Mouse (Mus musculus): ENCODE measurements around the gene Olfr1423. TPM values are rescaled to one million over a fixed set of nuclear protein-coding genes. Genes with fewer than 3 reads are reported as not detected.

Olfr1423 gene
- polyA plus RNA-seq, 1 experiment from 2014 or later = not detected

DNA sequence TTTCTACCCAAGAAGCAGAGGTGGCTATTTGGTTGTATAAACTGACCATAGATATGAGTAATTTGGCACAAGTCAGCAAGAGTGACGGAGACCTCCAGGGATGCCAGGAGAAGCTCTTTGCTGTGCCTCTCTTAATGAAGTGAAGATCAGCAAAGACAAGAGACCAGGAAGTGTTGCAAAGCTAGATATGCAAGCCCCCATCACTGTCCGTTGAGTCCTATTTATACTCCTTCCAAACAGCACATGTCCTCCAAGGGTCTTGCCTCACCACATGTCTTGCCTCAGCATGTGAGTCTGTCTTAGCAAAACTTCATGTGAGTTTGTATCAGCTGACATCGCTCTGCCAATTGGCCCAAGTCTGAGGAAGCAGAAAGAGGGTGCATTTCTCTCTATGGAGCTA is 15.8 kb downstream of the Olfr1423 start:
- no peaks in the 10 kb centered on the region for H3K36me3 ChIP-seq (ENCODE audit: control insufficient read depth, insufficient read depth, low read length)
- 73% methylated on average over 3 of the region's 3 CpGs for WGBS
- H3K4me3 ChIP-seq (ENCODE audit: control insufficient read depth in 1 of 2, insufficient read depth in 1 of 2, low read depth in 1 of 2, low read length in 2 of 2) = no peak overlapping the region
- no peak for ATAC-seq (ENCODE audit: insufficient number of reproducible peaks, insufficient read depth, low FRiP score, low read depth)
- H3K4me1 ChIP-seq (ENCODE audit: control insufficient read depth in 2 of 2, insufficient read depth in 2 of 2, low read length in 2 of 2) = no peaks in the 10 kb centered on the region
- H3K27ac ChIP-seq (replicated peaks in 1 of 2; ENCODE audit: control insufficient read depth in 1 of 2, insufficient read depth in 1 of 2, low read depth in 2 of 2, low read length in 2 of 2) = no peak overlapping the region
- no peak overlapping the region for H3K4me2 ChIP-seq (ENCODE audit: low read length)
- no peaks in the 10 kb centered on the region for H3K9me3 ChIP-seq (ENCODE audit: control insufficient read depth, low read length)
- no peaks in the 10 kb centered on the region for H3K27me3 ChIP-seq (ENCODE audit: control insufficient read depth, insufficient read depth, low read length)
- H3K9ac ChIP-seq (ENCODE audit: low read length) = no peak overlapping the region

DNA sequence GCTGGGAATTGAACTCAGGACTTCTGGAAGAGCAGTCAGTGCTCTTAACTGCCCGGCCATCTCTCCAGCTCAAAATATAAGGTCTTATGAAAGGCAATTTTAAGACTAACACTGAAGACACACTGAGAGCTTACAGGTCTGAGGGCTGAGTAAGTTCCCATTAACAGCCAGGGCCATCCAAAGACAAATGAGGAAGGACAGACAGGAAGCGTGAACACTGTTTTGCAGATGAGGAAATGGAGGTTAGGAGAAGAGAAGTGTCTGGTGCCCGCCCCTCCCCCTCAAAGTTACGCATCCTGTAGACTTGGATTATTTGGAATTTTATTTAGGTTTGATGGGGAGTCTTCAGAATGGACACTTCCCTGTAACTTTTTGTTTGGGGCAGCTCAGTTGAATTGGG is 17.0 kb downstream of the Olfr1423 start:
- no peak for ATAC-seq (ENCODE audit: insufficient number of reproducible peaks, insufficient read depth, low FRiP score, low read depth)
- no peak overlapping the region for H3K27ac ChIP-seq (replicated peaks in 1 of 2; ENCODE audit: control insufficient read depth in 1 of 2, insufficient read depth in 1 of 2, low read depth in 2 of 2, low read length in 2 of 2)
- 86% methylated on average over 4 of the region's 4 CpGs for WGBS
- H3K4me1 ChIP-seq (ENCODE audit: control insufficient read depth in 2 of 2, insufficient read depth in 2 of 2, low read length in 2 of 2) = no peaks in the 10 kb centered on the region
- H3K36me3 ChIP-seq (ENCODE audit: control insufficient read depth, insufficient read depth, low read length) = no peaks in the 10 kb centered on the region
- no peak overlapping the region for H3K4me3 ChIP-seq (ENCODE audit: control insufficient read depth in 1 of 2, insufficient read depth in 1 of 2, low read depth in 1 of 2, low read length in 2 of 2)
- no peaks in the 10 kb centered on the region for H3K27me3 ChIP-seq (ENCODE audit: control insufficient read depth, insufficient read depth, low read length)
- no peaks in the 10 kb centered on the region for H3K9me3 ChIP-seq (ENCODE audit: control insufficient read depth, low read length)
- no peak overlapping the region for H3K4me2 ChIP-seq (ENCODE audit: low read length)
- H3K9ac ChIP-seq (ENCODE audit: low read length) = no peak overlapping the region

DNA sequence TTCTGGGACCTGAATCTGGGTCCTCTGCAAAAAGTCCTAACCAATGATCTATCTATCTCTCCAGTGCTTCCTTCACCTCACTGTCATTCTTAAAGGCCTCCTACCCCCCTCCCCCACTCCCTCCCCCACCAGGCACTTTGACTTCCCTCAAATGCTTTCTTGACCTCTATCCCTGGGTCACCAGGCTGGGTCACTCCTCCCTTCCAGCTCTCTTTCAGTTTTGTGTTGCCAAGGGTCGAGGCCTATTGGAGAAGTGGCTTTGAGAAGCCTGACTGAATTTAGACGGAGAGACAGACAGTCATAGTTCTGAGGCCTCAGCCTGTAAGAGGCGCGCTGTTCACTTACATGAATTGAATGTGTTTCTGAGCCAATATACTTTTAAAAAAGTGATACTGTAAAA is 24.9 kb downstream of the Olfr1423 start:
- ATAC-seq (ENCODE audit: insufficient number of reproducible peaks, insufficient read depth, low FRiP score, low read depth) = no peak
- no peak overlapping the region for H3K4me3 ChIP-seq (ENCODE audit: control insufficient read depth in 1 of 2, insufficient read depth in 1 of 2, low read depth in 1 of 2, low read length in 2 of 2)
- no peak overlapping the region for H3K9ac ChIP-seq (ENCODE audit: low read length)
- 85% methylated on average over 4 of the region's 4 CpGs for whole genome bisulfite sequencing
- no peaks in the 10 kb centered on the region for H3K4me1 ChIP-seq (ENCODE audit: control insufficient read depth in 2 of 2, insufficient read depth in 2 of 2, low read length in 2 of 2)
- H3K4me2 ChIP-seq (ENCODE audit: low read length) = no peak overlapping the region
- H3K27me3 ChIP-seq (ENCODE audit: control insufficient read depth, insufficient read depth, low read length) = no peaks in the 10 kb centered on the region
- H3K36me3 ChIP-seq (ENCODE audit: control insufficient read depth, insufficient read depth, low read length) = no peaks in the 10 kb centered on the region
- no peak overlapping the region for H3K27ac ChIP-seq (replicated peaks in 1 of 2; ENCODE audit: control insufficient read depth in 1 of 2, insufficient read depth in 1 of 2, low read depth in 2 of 2, low read length in 2 of 2)
- H3K9me3 ChIP-seq (ENCODE audit: control insufficient read depth, low read length) = no peaks in the 10 kb centered on the region

DNA sequence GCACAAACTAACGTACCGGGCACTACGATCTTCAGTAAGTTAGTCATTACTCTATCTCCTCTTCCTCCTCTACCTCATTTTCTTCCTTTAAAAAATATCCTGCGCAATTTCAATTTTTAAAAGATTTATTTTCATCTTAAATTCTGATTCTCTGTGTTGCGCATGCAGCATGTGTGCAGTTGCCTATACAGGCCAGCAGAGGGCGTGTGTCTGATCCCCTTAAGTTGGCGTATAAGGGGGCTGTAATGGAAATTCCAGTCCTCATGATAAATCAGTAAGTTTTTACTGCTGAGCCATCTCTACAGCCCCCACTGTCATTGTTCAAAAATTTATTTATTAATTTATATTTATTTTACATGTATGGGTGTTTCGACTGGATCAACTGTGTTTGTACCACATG is 25.4 kb downstream of the Olfr1423 start:
- 67% methylated on average over 8 of the region's 8 CpGs for WGBS
- Histone ChIP-seq H3K4me3 (ENCODE audit: control insufficient read depth in 1 of 2, insufficient read depth in 1 of 2, low read depth in 1 of 2, low read length in 2 of 2) (no peak overlapping the region), H3K4me2 (ENCODE audit: low read length) (no peak overlapping the region), H3K27me3 (ENCODE audit: control insufficient read depth, insufficient read depth, low read length) (no peaks in the 10 kb centered on the region), H3K27ac (replicated peaks in 1 of 2; ENCODE audit: control insufficient read depth in 1 of 2, insufficient read depth in 1 of 2, low read depth in 2 of 2, low read length in 2 of 2) (no peak overlapping the region), H3K36me3 (ENCODE audit: control insufficient read depth, insufficient read depth, low read length) (no peaks in the 10 kb centered on the region), H3K9ac (ENCODE audit: low read length) (no peak overlapping the region), H3K4me1 (ENCODE audit: control insufficient read depth in 2 of 2, insufficient read depth in 2 of 2, low read length in 2 of 2) (no peaks in the 10 kb centered on the region), H3K9me3 (ENCODE audit: control insufficient read depth, low read length) (no peaks in the 10 kb centered on the region)
- ATAC-seq (ENCODE audit: insufficient number of reproducible peaks, insufficient read depth, low FRiP score, low read depth) = no peak

- under 1% methylated on average over 12 of the region's 12 CpGs for WGBS
- no peaks in the 10 kb centered on the region for H3K9me3 ChIP-seq (ENCODE audit: control insufficient read depth, low read length)
- H3K4me3 ChIP-seq (ENCODE audit: control insufficient read depth in 1 of 2, insufficient read depth in 1 of 2, low read depth in 1 of 2, low read length in 2 of 2) = peak overlapping the region; percentile 30 to 57
- peak overlapping the region; percentile 75 for H3K4me2 ChIP-seq (ENCODE audit: low read length)
- H3K27ac ChIP-seq (replicated peaks in 1 of 2; ENCODE audit: control insufficient read depth in 1 of 2, insufficient read depth in 1 of 2, low read depth in 2 of 2, low read length in 2 of 2) = peak overlapping the region; percentile 24 to 32; a peak in 1 of 4 replicates
- H3K27me3 ChIP-seq (ENCODE audit: control insufficient read depth, insufficient read depth, low read length) = no peaks in the 10 kb centered on the region
- H3K9ac ChIP-seq (ENCODE audit: low read length) = peak overlapping the region; percentile 72
- H3K4me1 ChIP-seq (ENCODE audit: control insufficient read depth in 2 of 2, insufficient read depth in 2 of 2, low read length in 2 of 2) = 0 out of 4 replicates have a peak, but pooled peaks cover 0 to 6% of the 10 kb centered on the region in 2 experiments
- no peaks in the 10 kb centered on the region for H3K36me3 ChIP-seq (ENCODE audit: control insufficient read depth, insufficient read depth, low read length)
- ATAC-seq (ENCODE audit: insufficient number of reproducible peaks, insufficient read depth, low FRiP score, low read depth) = no peak
These were observed 27.9 kb downstream of the Olfr1423 start for GRCm38 (mm10) chr19:12013228-12013627.

DNA sequence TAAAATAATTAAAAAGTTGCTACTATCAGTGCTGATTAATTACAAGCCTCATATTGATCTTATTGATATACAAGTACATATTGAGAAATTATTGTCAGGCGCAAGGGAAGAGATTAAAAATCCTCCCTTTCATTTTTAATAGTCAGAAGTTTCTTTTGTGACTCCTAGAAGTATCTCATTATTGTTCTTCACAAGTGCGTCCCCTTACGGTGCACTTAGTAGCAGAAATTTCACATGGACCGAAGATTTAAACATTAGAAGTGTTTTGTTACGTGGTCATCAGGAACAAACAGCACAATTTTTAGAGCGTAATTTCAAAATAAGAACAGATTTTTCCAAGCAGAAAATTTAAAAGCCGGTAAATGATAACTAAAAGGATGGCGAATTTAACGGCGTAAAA is 28.5 kb downstream of the Olfr1423 start:
- Histone ChIP-seq H3K27ac (replicated peaks in 1 of 2; ENCODE audit: control insufficient read depth in 1 of 2, insufficient read depth in 1 of 2, low read depth in 2 of 2, low read length in 2 of 2) (peak overlapping the region in 1 of 2 experiments; percentile 24; a peak in 2 of 4 replicates), H3K4me2 (ENCODE audit: low read length) (peak overlapping the region; percentile 75), H3K4me3 (ENCODE audit: control insufficient read depth in 1 of 2, insufficient read depth in 1 of 2, low read depth in 1 of 2, low read length in 2 of 2) (peak overlapping the region; percentile 57 to 63), H3K9ac (ENCODE audit: low read length) (peak overlapping the region; percentile 72), H3K36me3 (ENCODE audit: control insufficient read depth, insufficient read depth, low read length) (no peaks in the 10 kb centered on the region), H3K9me3 (ENCODE audit: control insufficient read depth, low read length) (no peaks in the 10 kb centered on the region), H3K4me1 (ENCODE audit: control insufficient read depth in 2 of 2, insufficient read depth in 2 of 2, low read length in 2 of 2) (0 out of 4 replicates have a peak, but pooled peaks cover 0 to 6% of the 10 kb centered on the region in 2 experiments), H3K27me3 (ENCODE audit: control insufficient read depth, insufficient read depth, low read length) (no peaks in the 10 kb centered on the region)
- no peak for ATAC-seq (ENCODE audit: insufficient number of reproducible peaks, insufficient read depth, low FRiP score, low read depth)
- WGBS = 2% methylated on average over 10 of the region's 10 CpGs

DNA sequence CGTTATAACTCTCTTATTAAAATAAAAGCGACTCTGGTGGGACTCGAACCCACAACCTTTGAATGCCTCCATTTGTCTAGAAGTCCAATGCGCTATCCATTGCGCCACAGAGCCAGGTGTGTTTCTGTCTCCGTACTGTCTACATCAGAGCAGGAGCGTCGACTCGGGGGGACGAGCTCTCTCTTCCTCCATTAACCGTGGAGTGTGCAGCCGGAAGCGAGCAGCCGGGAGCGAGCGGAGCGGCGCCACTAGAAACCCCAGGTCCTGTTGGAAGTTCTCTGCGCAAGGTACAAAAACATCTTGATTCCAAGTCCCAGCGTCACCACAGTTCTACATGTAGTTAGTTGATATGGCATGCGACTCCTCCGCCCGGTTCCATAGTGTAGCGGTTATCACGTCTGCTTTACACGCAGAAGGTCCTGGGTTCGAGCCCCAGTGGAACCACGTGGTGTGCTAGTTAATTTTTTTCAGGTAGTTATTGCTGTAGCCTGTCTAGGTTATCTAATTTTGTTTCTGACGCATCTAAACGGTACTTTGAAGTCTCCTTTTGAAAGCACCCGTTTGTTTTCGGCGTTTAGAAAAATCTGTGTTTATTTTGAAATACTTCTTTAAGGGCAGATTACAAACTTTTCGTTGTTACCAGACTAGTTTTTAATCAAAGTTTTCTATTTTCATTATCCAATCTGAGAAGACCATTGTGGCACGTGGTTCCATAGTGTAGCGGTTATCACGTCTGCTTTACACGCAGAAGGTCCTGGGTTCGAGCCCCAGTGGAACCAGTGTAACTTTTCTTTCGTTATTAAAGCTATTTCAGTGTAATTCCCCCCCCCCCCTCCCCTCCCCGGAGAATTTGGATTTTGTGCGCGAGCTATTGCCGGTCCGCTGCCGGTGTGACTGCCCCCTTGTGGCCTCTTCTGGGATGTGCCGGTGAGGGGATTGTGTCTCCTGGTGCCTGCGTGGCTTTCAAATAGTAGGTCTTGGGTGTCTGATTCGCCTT is 29.3 kb downstream of the Olfr1423 start:
- peak overlapping the region; percentile 74 to 85 for H3K27ac ChIP-seq (replicated peaks in 1 of 2; ENCODE audit: control insufficient read depth in 1 of 2, insufficient read depth in 1 of 2, low read depth in 2 of 2, low read length in 2 of 2)
- peak overlapping the region; percentile 72 for H3K9ac ChIP-seq (ENCODE audit: low read length)
- H3K4me2 ChIP-seq (ENCODE audit: low read length) = peak overlapping the region; percentile 75
- H3K9me3 ChIP-seq (ENCODE audit: control insufficient read depth, low read length) = no peaks in the 10 kb centered on the region
- H3K27me3 ChIP-seq (ENCODE audit: control insufficient read depth, insufficient read depth, low read length) = no peaks in the 10 kb centered on the region
- under 1% methylated on average over 49 of the region's 49 CpGs for WGBS
- H3K4me3 ChIP-seq (ENCODE audit: control insufficient read depth in 1 of 2, insufficient read depth in 1 of 2, low read depth in 1 of 2, low read length in 2 of 2) = peak overlapping the region; percentile 57 to 63
- ATAC-seq (ENCODE audit: insufficient number of reproducible peaks, insufficient read depth, low FRiP score, low read depth) = peak; percentile 79
- H3K4me1 ChIP-seq (ENCODE audit: control insufficient read depth in 2 of 2, insufficient read depth in 2 of 2, low read length in 2 of 2) = peaks cover 3 to 12% of the 10 kb centered on the region in 2 experiments
- no peaks in the 10 kb centered on the region for H3K36me3 ChIP-seq (ENCODE audit: control insufficient read depth, insufficient read depth, low read length)

Data from heart, embryonic 14.5 days (tissue).